Mouse (Mus musculus) stomach, postnatal 0 days (tissue): ENCODE measurements around the gene Noxo1.

ENCODE experiments used
- CTCF ChIP-seq: IDR thresholded peaks from 2 replicates; pipeline ENCODE4 v1.5.1; 2016; ENCODE audit warnings: antibody characterized with exemption, low read depth, mild to moderate bottlenecking, moderate library complexity
- EP300 ChIP-seq: optimal IDR thresholded peaks from 2 replicates; pipeline ENCODE3; 2016; ENCODE audit warnings: antibody characterized with exemption

GRCm38 (mm10) chr17:24646381-24646780, 49.7 kb upstream of the Noxo1 start:
- no peak for TF ChIP-seq CTCF
- no peak for TF ChIP-seq EP300
